In genomic region chr15:82898141-82898739, GRCm38 (mm10) we compare ENCODE assay signal across 8 mouse cellular contexts.
DNase-seq lines count a peak whose midpoint lies in the region; ATAC-seq and TF ChIP-seq lines count a peak whose summit lies in the region.

No protein-coding gene starts in this region.

- DNase-seq in lung, postnatal 25 days (ENCODE audit: low spot score): no peak
- DNase-seq in right cerebral cortex, adult 18-20 months: no peak
- no peak for DNase-seq in urinary bladder, postnatal 36 days (ENCODE audit: low spot score in 2 of 2)
- no peak for DNase-seq in left cerebral cortex, postnatal 25 days (ENCODE audit: low spot score in 2 of 2)

- intact Hi-C loops in left cerebral cortex, postnatal 25 days (cut with DNase I): no loop called here

- WGBS in lung, embryonic 15.5 days: 17% methylated on average over 11 of the region's 11 CpGs
- 7% methylated on average over 11 of the region's 11 CpGs for WGBS in embryonic facial prominence, embryonic 15.5 days
- 16% methylated on average over 11 of the region's 11 CpGs for WGBS in intestine, postnatal 0 days
- 13% methylated on average over 11 of the region's 11 CpGs for WGBS in neural tube, embryonic 14.5 days

- H3K27me3 ChIP-seq in lung, embryonic 15.5 days: no peaks in the 10 kb centered on the region
- H3K27me3 ChIP-seq in embryonic facial prominence, embryonic 15.5 days: no peaks in the 10 kb centered on the region
- H3K27me3 ChIP-seq in intestine, postnatal 0 days (replicated peaks; ENCODE audit: control insufficient read depth, insufficient read depth, low read length): no peaks in the 10 kb centered on the region
- peaks cover 5% of the 10 kb centered on the region; the same call in 1 of the 2 replicates for H3K27me3 ChIP-seq in neural tube, embryonic 14.5 days (ENCODE audit: control insufficient read depth, insufficient read depth, low read length)

- no peak for ATAC-seq in lung, embryonic 15.5 days (ENCODE audit: borderline replicate concordance, extremely low read depth, low FRiP score, low TSS enrichment)
- no peak for ATAC-seq in embryonic facial prominence, embryonic 15.5 days (ENCODE audit: insufficient number of reproducible peaks, low FRiP score, low TSS enrichment, low read depth)
- ATAC-seq in intestine, postnatal 0 days: no peak
- ATAC-seq in neural tube, embryonic 14.5 days (ENCODE audit: low read depth): no peak

- peak overlapping the region; percentile 95 for H3K27ac ChIP-seq in lung, embryonic 15.5 days
- peak overlapping the region; percentile 92 for H3K27ac ChIP-seq in embryonic facial prominence, embryonic 15.5 days (replicated peaks)
- no peak overlapping the region for H3K27ac ChIP-seq in intestine, postnatal 0 days (ENCODE audit: low read depth, low read length)
- H3K27ac ChIP-seq in neural tube, embryonic 14.5 days (ENCODE audit: low read depth, low read length): no peak overlapping the region

- peaks cover 40% of the 10 kb centered on the region for H3K4me1 ChIP-seq in lung, embryonic 15.5 days
- peaks cover 38% of the 10 kb centered on the region for H3K4me1 ChIP-seq in embryonic facial prominence, embryonic 15.5 days
- 0 out of 2 replicates have a peak, but pooled peaks cover 8% of the 10 kb centered on the region for H3K4me1 ChIP-seq in intestine, postnatal 0 days (replicated peaks; ENCODE audit: control insufficient read depth, insufficient read depth, low read length)
- H3K4me1 ChIP-seq in neural tube, embryonic 14.5 days (ENCODE audit: control insufficient read depth, insufficient read depth, low read length): peaks cover 24% of the 10 kb centered on the region

- H3K4me3 ChIP-seq in lung, embryonic 15.5 days: peak overlapping the region; percentile 99
- peak overlapping the region; percentile 82 for H3K4me3 ChIP-seq in embryonic facial prominence, embryonic 15.5 days (replicated peaks)
- peak overlapping the region; percentile 97 for H3K4me3 ChIP-seq in intestine, postnatal 0 days (ENCODE audit: low read depth, low read length)
- peak overlapping the region; percentile 99 for H3K4me3 ChIP-seq in neural tube, embryonic 14.5 days (ENCODE audit: low read depth, low read length)

- TF ChIP-seq CTCF in intestine, postnatal 0 days (IDR thresholded peaks at IDR 0.05; ENCODE audit: low read depth): no peak

- peak overlapping the region; percentile 95 for H3K9ac ChIP-seq in lung, embryonic 15.5 days
- peak overlapping the region; percentile 72 for H3K9ac ChIP-seq in embryonic facial prominence, embryonic 15.5 days
- peak overlapping the region; percentile 94 for H3K9ac ChIP-seq in intestine, postnatal 0 days (ENCODE audit: low read depth, low read length)
- peak overlapping the region; percentile 74 for H3K9ac ChIP-seq in neural tube, embryonic 14.5 days (replicated peaks; ENCODE audit: low read depth, low read length)

- H3K36me3 ChIP-seq in lung, embryonic 15.5 days: no peaks in the 10 kb centered on the region
- no peaks in the 10 kb centered on the region for H3K36me3 ChIP-seq in embryonic facial prominence, embryonic 15.5 days
- no peaks in the 10 kb centered on the region for H3K36me3 ChIP-seq in intestine, postnatal 0 days (ENCODE audit: control insufficient read depth, insufficient read depth)
- H3K36me3 ChIP-seq in neural tube, embryonic 14.5 days (ENCODE audit: control insufficient read depth, insufficient read depth, low read length): no peaks in the 10 kb centered on the region

- H3K4me2 ChIP-seq in lung, embryonic 15.5 days: peak overlapping the region; percentile 96
- H3K4me2 ChIP-seq in embryonic facial prominence, embryonic 15.5 days (replicated peaks): peak overlapping the region; percentile 91
- H3K4me2 ChIP-seq in intestine, postnatal 0 days (replicated peaks; ENCODE audit: low read depth): peak overlapping the region; percentile 98
- peak overlapping the region; percentile 91 for H3K4me2 ChIP-seq in neural tube, embryonic 14.5 days (ENCODE audit: low read depth, low read length)

- no peaks in the 10 kb centered on the region for H3K9me3 ChIP-seq in lung, embryonic 15.5 days
- no peaks in the 10 kb centered on the region for H3K9me3 ChIP-seq in embryonic facial prominence, embryonic 15.5 days (replicated peaks)
- no peaks in the 10 kb centered on the region for H3K9me3 ChIP-seq in intestine, postnatal 0 days (ENCODE audit: control insufficient read depth)
- no peaks in the 10 kb centered on the region for H3K9me3 ChIP-seq in neural tube, embryonic 14.5 days (ENCODE audit: control insufficient read depth, low read length)

Comparison
In these comparisons a context has a peak if more than half of its experiments do, and no peak if none do; other contexts are left out.
1. H3K27ac ChIP-seq: peak in lung, embryonic 15.5 days (single experiment) and embryonic facial prominence, embryonic 15.5 days (single experiment); none in intestine, postnatal 0 days (single experiment) and neural tube, embryonic 14.5 days (single experiment).
2. Peak in every context shown above with its lines, with median percentiles within 50 percentile points of each other: H3K4me2 ChIP-seq, H3K4me3 ChIP-seq and H3K9ac ChIP-seq.